Mouse (Mus musculus): ENCODE results near the gene Hspb2. TPM values are rescaled to one million over a fixed set of nuclear protein-coding genes. Genes with fewer than 3 reads are reported as not detected.

The Hspb2 gene
- total RNA-seq, 1 experiment from 2014 or later, result 1.9 TPM

DNA sequence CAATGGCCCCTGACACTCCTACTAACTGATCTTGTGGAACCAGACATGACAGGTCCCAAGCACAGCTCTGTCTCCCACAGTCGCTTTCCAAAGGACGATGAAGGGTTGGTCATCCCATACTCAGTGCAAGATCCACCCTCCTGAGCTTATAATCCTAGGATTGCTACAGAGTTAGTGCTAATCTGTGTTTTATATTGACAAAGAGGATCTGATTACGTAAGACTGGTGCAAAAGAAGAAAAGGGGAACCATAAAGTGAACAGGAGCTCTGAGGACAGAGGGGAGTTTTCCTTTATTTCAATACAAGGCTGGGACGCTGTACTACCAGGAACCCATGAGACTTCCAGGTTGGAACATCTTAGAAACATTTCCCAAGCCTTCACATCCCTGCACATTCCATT is 40.8 kb downstream of the Hspb2 start:
- no peak for DNase-seq

DNA sequence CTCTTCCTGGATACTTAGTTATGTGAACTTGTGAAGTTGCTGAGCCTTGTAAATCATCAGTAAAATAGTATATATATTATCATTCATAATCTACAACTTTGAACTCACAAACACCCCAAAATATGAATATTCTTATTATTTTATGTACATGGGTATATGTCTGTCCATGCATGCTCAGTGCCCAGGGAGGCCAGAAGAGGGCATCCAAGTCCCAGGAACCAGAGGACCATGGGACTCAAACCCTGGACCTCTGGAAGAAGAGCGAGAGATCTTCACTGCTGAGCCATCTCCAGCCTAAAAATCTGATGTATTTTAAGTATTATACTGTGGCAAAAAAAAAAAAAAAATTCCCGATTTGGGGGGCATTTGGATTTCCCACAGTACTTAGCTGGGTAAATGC is 43.0 kb downstream of the Hspb2 start:
- peak; percentile 62 for DNase-seq

DNA sequence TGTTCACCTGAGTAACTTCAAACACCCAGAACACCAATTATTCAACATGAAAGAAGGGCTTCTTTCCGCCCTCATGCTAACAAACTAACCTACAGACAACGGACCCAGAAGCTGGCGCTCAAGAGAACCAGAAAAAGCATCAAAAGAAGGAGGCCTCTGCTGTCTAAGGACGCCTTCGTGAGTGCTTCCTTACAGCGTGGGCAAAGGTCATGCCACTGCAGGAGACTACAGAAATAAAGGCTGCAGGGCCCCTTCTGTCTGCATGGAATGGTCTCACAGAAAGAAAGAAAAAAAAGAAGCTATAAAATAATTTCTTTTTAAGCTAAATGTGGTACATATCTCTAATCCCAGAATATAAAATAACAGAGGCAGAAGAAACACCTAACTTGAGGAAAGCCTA is 47.2 kb downstream of the Hspb2 start:
- DNase-seq, result no peak

Other genes starting within 250 kb of the Hspb2 start
- gene Pts, start 223.6 kb downstream of the Hspb2 start, total RNA-seq (2021), result 68.9 and 73.9 TPM in 2 replicates
- gene Il18, start 197.5 kb downstream of the Hspb2 start, total RNA-seq (2021), result 5.7 and 8.4 TPM in 2 replicates
- gene Bco2, start 197.2 kb downstream of the Hspb2 start, total RNA-seq (2021), result 2.1 and 3.7 TPM in 2 replicates
- not detected in 2 replicates for gene Tex12, start 191.0 kb downstream of the Hspb2 start, total RNA-seq (2021)
- gene Sdhd, start 148.5 kb downstream of the Hspb2 start, total RNA-seq (2021), result 554 and 565 TPM in 2 replicates
- gene Timm8b, start 148.4 kb downstream of the Hspb2 start, total RNA-seq (2021), result 171 and 184 TPM in 2 replicates
- 1.6 and 1.9 TPM in 2 replicates for gene Pih1d2, start 135.0 kb downstream of the Hspb2 start, total RNA-seq (2021)
- gene Nkapd1, start 134.9 kb downstream of the Hspb2 start, total RNA-seq (2021), result 24.3 and 25.3 TPM in 2 replicates
- 252 and 279 TPM in 2 replicates for gene Dlat, start 92.6 kb downstream of the Hspb2 start, total RNA-seq (2021)
- gene Dixdc1, start 12.8 kb downstream of the Hspb2 start, total RNA-seq (2021), result 8.4 and 9.5 TPM in 2 replicates
- 6.6 and 6.9 TPM in 2 replicates for gene 2310030G06Rik, start 5.8 kb downstream of the Hspb2 start, total RNA-seq (2021)
- 21.4 and 29.2 TPM in 2 replicates for gene Cryab, start 1.0 kb downstream of the Hspb2 start, total RNA-seq (2021)
- 5.7 and 6.4 TPM in 2 replicates for gene Fdxacb1, start 15.9 kb upstream of the Hspb2 start, total RNA-seq (2021)
- 26.0 and 28.4 TPM in 2 replicates for gene Alg9, start 22.7 kb upstream of the Hspb2 start, total RNA-seq (2021)
- gene 1110032A03Rik, start 23.2 kb upstream of the Hspb2 start, total RNA-seq (2021), result 35.5 and 37.2 TPM in 2 replicates
- gene Ppp2r1b, start 92.9 kb upstream of the Hspb2 start, total RNA-seq (2021), result 32.3 and 34.4 TPM in 2 replicates

Data from adrenal gland, postnatal 14 days (tissue).